Mouse (Mus musculus): ENCODE data around the gene Nkrf. TPM values are rescaled to one million over a fixed set of nuclear protein-coding genes. Genes with fewer than 3 reads are reported as not detected.
"Not testable (repeated sequence)": the region's sequence is repeated elsewhere in the genome, so short reads cannot be mapped to it uniquely, and the experiment has no call there.

The Nkrf gene
- 10 to 100 TPM; 31.8 to 32.4 TPM for total RNA-seq (2021)

DNA sequence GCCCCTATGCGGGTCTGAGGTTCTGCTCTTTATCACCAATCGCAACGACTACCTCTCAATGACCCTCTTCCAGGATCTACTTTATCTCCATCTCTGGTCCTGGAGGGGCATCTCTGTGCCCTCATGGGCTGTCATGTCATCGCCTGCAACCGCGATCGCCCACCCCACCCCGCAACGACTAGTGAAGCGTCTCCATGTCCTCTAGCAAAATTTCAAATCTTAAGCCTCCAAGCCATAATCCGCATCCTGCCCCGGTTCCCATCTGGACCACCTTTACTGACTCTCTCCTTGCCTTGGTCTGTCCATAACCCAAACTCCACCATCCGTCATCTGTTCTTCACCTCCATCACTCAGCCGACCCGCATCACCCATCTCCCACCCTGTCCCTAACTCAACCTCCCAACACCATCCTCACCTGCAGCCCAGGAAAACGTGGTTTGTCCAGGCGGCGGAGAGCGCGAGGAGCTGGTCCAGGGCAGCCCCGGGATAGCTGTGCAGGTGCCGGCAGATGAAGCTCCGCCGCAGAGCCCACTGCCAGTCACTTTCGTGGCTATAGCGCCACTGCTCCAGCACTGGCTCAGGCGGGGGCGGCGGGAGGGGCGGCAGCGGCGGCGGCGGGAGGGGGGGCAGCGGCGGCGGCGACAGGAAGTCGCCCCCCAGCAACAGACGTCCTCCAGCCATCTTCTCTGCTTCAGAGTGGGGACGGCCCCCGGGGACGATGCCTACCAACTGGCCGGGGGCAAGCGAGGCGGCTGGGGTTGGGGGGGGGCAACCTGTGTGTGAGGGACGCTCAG is at the start of gene Nkrf:
Nkrf (minus strand) TSS at position 579 of the 794 bp plus-strand sequence.
- peak; percentile 23 to 39 for DNase-seq (ENCODE audit: extremely low spot score in 1 of 2, low spot score in 1 of 2)

GRCm38 (mm10) chrX:36941106-36941505 is 38.4 kb upstream of the Nkrf start:
- no peak for DNase-seq (ENCODE audit: extremely low spot score in 1 of 2, low spot score in 1 of 2)

- DNase-seq (ENCODE audit: extremely low spot score in 1 of 2, low spot score in 1 of 2), result peak in 1 of 2 experiments; percentile 7
Observed at GRCm38 (mm10) chrX:36939806-36940413, 37.2 kb upstream of the Nkrf start.

GRCm38 (mm10) chrX:36935326-36935966 is 32.7 kb upstream of the Nkrf start:
- DNase-seq (ENCODE audit: extremely low spot score in 1 of 2, low spot score in 1 of 2), result no peak

GRCm38 (mm10) chrX:36930574-36930973 is 27.9 kb upstream of the Nkrf start:
- peak in 1 of 2 experiments; percentile 26 for DNase-seq (ENCODE audit: extremely low spot score in 1 of 2, low spot score in 1 of 2)

- no peak for DNase-seq (ENCODE audit: extremely low spot score in 1 of 2, low spot score in 1 of 2)
Observed at GRCm38 (mm10) chrX:36929694-36930093, 27.0 kb upstream of the Nkrf start.

DNA sequence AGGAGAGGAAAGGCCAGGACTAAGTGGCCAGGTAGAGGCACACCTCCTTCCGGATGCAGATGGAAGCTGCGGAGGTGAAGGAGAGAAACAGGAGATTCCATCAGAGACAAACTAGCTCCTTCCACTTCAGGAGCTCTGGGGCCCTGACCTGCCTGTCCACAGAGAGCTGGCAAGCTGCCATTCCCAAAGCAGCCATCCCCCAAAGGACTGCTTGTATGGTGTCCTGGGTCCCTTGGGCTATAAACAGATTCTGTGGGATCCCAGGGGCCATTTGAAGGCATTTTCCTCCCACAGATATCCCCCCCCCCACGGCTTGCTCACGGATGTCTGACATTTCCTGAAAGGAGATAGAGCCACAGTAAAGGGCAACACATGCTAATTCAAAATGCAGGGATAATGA is 26.1 kb upstream of the Nkrf start:
- no peak for DNase-seq (ENCODE audit: extremely low spot score in 1 of 2, low spot score in 1 of 2)

DNA sequence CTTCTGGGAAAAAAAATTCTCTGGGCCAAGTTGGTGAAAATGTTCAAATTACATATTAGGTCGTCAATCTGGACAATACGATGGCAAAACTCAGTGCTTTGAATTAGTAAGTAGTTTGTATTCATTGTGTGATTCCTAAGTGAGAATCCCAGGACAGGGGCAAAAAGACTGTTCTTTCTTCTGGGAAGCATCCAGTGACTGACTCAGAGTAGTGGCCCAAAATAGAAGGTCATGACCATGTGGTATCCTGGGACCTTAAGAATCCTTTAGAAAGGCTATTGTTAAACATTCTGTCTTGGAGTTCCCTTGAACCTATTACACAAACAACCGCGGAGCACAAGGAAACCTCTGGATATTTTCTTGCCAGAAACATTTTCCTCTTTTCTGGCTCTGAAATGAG is 18.6 kb upstream of the Nkrf start:
- no peak for DNase-seq (ENCODE audit: extremely low spot score in 1 of 2, low spot score in 1 of 2)

GRCm38 (mm10) chrX:36917749-36918148 is 15.1 kb upstream of the Nkrf start:
- no peak for DNase-seq (ENCODE audit: extremely low spot score in 1 of 2, low spot score in 1 of 2)

DNA sequence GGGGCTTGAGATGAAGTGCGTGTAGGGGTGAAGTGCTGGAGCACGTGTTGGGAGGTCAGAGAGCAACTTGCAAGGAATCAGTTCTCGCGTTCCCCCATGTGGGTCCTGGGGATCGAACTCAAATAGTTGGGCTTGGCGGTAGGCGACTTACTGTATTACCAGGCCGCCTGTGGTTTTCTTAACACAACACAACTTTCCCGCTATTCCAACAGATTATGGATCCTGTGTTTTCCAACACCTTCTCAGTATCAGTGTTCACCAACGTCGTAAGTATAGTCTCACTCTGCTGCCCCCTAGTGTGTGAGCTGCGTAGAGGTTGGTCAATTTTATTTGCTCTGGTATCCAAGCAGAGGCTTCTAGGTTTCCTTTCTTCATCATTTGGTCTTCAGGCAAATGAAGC is 8.6 kb upstream of the Nkrf start:
- DNase-seq (ENCODE audit: extremely low spot score in 1 of 2, low spot score in 1 of 2), result peak in 1 of 2 experiments; percentile 56

- no peak for DNase-seq (ENCODE audit: extremely low spot score in 1 of 2, low spot score in 1 of 2)
Observed at GRCm38 (mm10) chrX:36906539-36906938, 3.8 kb upstream of the Nkrf start.

- peak; percentile 72 to 81 for DNase-seq (ENCODE audit: extremely low spot score in 1 of 2, low spot score in 1 of 2)
Observed at GRCm38 (mm10) chrX:36903115-36903768, 543 bp upstream of the Nkrf start.

- no peak for DNase-seq (ENCODE audit: extremely low spot score in 1 of 2, low spot score in 1 of 2)
Observed at GRCm38 (mm10) chrX:36901655-36902054, 1.0 kb downstream of the Nkrf start.

GRCm38 (mm10) chrX:36898931-36899330 is 3.8 kb downstream of the Nkrf start:
- DNase-seq (ENCODE audit: extremely low spot score in 1 of 2, low spot score in 1 of 2), result not testable (repeated sequence)

DNA sequence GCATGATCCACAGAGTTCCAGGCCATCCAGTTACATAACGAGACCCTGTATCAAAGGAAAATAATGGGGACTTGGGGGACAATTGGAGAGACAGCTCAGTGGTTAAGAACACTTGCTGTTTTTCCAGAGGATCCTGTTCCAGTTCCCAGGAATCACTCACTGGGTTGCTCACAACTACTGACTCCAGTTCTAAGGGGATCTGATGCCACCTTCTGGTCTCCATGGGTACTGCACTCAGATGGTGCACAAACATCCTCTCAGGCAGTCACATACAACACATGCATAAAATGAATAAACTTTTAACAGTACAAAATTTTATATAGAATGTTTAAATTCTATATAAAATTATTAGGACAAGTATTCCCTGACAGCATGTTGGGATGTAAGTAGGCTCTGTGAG is 18.0 kb downstream of the Nkrf start:
- no peak for DNase-seq (ENCODE audit: extremely low spot score in 1 of 2, low spot score in 1 of 2)

- no peak for DNase-seq (ENCODE audit: extremely low spot score in 1 of 2, low spot score in 1 of 2)
Observed at GRCm38 (mm10) chrX:36874704-36875128, 28.0 kb downstream of the Nkrf start.

GRCm38 (mm10) chrX:36874178-36874696 is 28.5 kb downstream of the Nkrf start:
- peak; percentile 79 to 81 for DNase-seq (ENCODE audit: extremely low spot score in 1 of 2, low spot score in 1 of 2)

- DNase-seq (ENCODE audit: extremely low spot score in 1 of 2, low spot score in 1 of 2), result no peak
Observed at GRCm38 (mm10) chrX:36873765-36874164, 28.9 kb downstream of the Nkrf start, which contains the start of the genes Ube2a and C330007P06Rik. Ube2a (plus strand) TSS chrX:36873900. C330007P06Rik (minus strand) TSS chrX:36874111.

DNA sequence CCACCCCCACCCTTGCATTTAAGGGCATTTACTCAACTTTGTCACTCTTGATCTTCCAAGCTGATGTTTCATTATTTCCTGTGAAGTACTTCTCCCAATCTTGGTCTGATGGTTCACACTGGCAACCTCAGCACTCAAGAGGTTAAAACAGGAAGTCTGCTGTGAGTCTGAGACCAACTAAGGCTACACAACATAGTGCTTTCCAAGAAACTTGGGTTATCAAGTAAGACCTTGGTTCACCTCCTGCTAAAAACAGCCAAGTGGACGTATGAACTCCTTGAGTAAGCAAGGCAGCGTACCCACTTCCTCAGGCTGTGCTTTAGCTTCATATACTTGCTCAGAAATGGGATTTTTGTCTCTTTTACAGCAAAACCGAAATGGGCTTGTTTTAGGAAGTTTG is 32.3 kb downstream of the Nkrf start:
- DNase-seq (ENCODE audit: extremely low spot score in 1 of 2, low spot score in 1 of 2), result no peak

DNA sequence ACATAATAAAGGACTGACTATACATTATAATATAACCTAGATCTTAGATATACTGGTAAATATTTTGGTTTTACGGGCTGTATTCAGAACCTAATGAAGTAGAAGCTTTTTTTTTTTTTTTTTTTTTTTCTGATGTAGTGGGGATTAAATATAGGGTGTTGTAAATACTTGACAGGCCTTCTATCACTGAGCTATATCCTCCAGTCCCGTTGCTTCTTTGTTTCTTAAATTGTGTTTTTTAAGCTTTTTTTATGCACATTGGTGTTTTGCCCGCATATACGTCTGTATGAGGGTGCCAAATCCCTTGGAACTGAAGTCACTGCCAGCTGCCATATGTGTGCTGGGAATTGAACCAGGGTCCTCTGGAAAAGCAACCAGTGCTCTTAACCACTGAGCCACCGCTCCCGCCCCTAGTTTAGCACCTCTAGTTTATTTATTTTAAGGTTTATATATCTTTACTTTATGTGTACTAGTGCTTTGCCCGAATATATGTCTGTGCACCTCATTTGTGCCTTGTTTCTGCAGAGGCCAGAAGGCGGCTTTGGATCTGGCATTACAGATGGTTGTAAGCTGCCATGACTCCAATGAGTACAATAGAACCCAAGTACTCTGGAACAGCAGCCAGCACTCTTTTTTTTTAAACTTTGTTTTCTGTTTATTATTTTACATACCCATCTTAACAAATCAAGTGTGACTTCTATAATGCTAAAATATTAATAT is 37.9 kb downstream of the Nkrf start:
- no peak for DNase-seq (ENCODE audit: extremely low spot score in 1 of 2, low spot score in 1 of 2)
